Comparison of ENCODE assay signal across 10 mouse cellular contexts in the genomic region with DNA sequence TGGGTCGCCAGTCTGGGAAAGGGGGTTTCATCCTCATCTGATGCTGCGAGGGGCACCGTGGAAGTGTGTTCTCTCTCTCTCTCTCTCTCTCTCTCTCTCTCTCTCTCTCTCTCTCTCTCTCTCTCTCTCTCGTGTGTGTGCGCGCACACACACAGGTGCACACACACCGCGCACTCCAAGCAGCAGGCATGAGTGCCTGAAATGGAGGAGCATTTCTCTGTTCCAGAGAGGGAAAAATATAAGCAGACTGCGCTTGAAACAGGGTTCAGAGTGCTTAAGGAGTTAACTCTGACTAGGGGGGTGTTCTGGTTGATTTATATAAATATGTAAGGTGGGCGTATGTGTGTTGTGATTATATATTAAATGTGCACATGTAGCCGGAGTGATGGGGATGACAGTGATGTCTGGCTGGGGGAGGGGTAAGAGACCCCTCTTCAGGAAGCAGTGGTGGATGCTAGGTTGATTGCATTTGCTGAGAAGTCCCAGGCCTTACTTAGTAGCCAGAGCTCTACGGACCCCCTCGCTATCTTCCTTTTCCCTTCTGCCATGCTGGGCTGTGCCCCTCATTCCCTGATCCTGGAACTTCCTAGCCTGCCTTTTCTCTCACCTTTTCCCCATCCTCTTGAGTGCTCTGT. TPM values are rescaled to one million over a fixed set of nuclear protein-coding genes. Genes with fewer than 3 reads are reported as not detected.
DNase-seq lines count a peak whose midpoint lies in the region; ATAC-seq and TF ChIP-seq lines count a peak whose summit lies in the region.
"Had no signal": no experiment of that assay in that cellular context is flagged by ENCODE, and none has a peak within 500 bp of the region (broad histone marks: within the 10 kb centered on the region; RNA-seq: fewer than 3 reads in every experiment).

No protein-coding gene starts in this region.

- 0 out of 2 replicates have a peak overlapping the region, but pooled peaks have one; percentile 7 for H3K4me2 ChIP-seq in kidney, postnatal 0 days (ENCODE audit: low read length)
- H3K4me2 ChIP-seq in embryonic facial prominence, embryonic 15.5 days (replicated peaks): no peak overlapping the region
- H3K4me2 ChIP-seq in hindbrain, embryonic 14.5 days (replicated peaks): peak overlapping the region; percentile 43
- peak overlapping the region; percentile 59 for H3K4me2 ChIP-seq in neural tube, embryonic 12.5 days (replicated peaks)

- no peak for ATAC-seq in kidney, postnatal 0 days (replicated peaks; ENCODE audit: low FRiP score, low read depth)
- ATAC-seq in embryonic facial prominence, embryonic 15.5 days (ENCODE audit: insufficient number of reproducible peaks, low FRiP score, low TSS enrichment, low read depth): no peak
- ATAC-seq in hindbrain, embryonic 14.5 days (ENCODE audit: low FRiP score): no peak
- ATAC-seq in neural tube, embryonic 12.5 days (ENCODE audit: low FRiP score, low read depth): no peak

- no peak overlapping the region for H3K27ac ChIP-seq in kidney, postnatal 0 days
- H3K27ac ChIP-seq in embryonic facial prominence, embryonic 15.5 days (replicated peaks): no peak overlapping the region
- 0 out of 2 replicates have a peak overlapping the region, but pooled peaks have one; percentile 33 for H3K27ac ChIP-seq in hindbrain, embryonic 14.5 days
- no peak overlapping the region for H3K27ac ChIP-seq in neural tube, embryonic 12.5 days

- intact Hi-C loops in gastrocnemius, postnatal 14 days (cut with DNase I; ENCODE audit: low total_unique reads): no loop called here

- no peak overlapping the region for H3K9ac ChIP-seq in kidney, postnatal 0 days (ENCODE audit: low read depth, low read length)
- H3K9ac ChIP-seq in embryonic facial prominence, embryonic 15.5 days: no peak overlapping the region
- H3K9ac ChIP-seq in hindbrain, embryonic 14.5 days: peak overlapping the region; percentile 57
- H3K9ac ChIP-seq in neural tube, embryonic 12.5 days: peak overlapping the region; percentile 45

- TF ChIP-seq CTCF in kidney, postnatal 0 days (IDR thresholded peaks at IDR 0.05; ENCODE audit: low read depth): no peak

- 28% methylated on average over 13 of the region's 13 CpGs for WGBS in kidney, postnatal 0 days
- 21% methylated on average over 13 of the region's 13 CpGs for WGBS in embryonic facial prominence, embryonic 15.5 days
- 23% methylated on average over 12 of the region's 13 CpGs for WGBS in hindbrain, embryonic 14.5 days
- WGBS in neural tube, embryonic 12.5 days: 36% methylated on average over 13 of the region's 13 CpGs

- no peaks in the 10 kb centered on the region for H3K9me3 ChIP-seq in kidney, postnatal 0 days (replicated peaks; ENCODE audit: low read length)
- H3K9me3 ChIP-seq in embryonic facial prominence, embryonic 15.5 days (replicated peaks): no peaks in the 10 kb centered on the region
- no peaks in the 10 kb centered on the region for H3K9me3 ChIP-seq in hindbrain, embryonic 14.5 days (ENCODE audit: control insufficient read depth, low read length)
- H3K9me3 ChIP-seq in neural tube, embryonic 12.5 days: no peaks in the 10 kb centered on the region

- H3K36me3 ChIP-seq in kidney, postnatal 0 days (ENCODE audit: insufficient read depth, low read length): no peaks in the 10 kb centered on the region
- H3K36me3 ChIP-seq in embryonic facial prominence, embryonic 15.5 days: no peaks in the 10 kb centered on the region
- no peaks in the 10 kb centered on the region for H3K36me3 ChIP-seq in hindbrain, embryonic 14.5 days (replicated peaks; ENCODE audit: control insufficient read depth, insufficient read depth)
- no peaks in the 10 kb centered on the region for H3K36me3 ChIP-seq in neural tube, embryonic 12.5 days

- H3K4me3 ChIP-seq in kidney, postnatal 0 days (replicated peaks; ENCODE audit: low read depth, low read length): no peak overlapping the region; the same call in 1 of the 2 replicates
- peak overlapping the region; percentile 25 for H3K4me3 ChIP-seq in embryonic facial prominence, embryonic 15.5 days (replicated peaks)
- peak overlapping the region; percentile 35 for H3K4me3 ChIP-seq in hindbrain, embryonic 14.5 days (replicated peaks; ENCODE audit: low read length)
- H3K4me3 ChIP-seq in neural tube, embryonic 12.5 days: peak overlapping the region; percentile 34

- H3K4me1 ChIP-seq in kidney, postnatal 0 days (replicated peaks; ENCODE audit: insufficient read depth, low read length): no peaks in the 10 kb centered on the region
- peaks cover 9% of the 10 kb centered on the region; the same call in 1 of the 2 replicates for H3K4me1 ChIP-seq in embryonic facial prominence, embryonic 15.5 days
- H3K4me1 ChIP-seq in hindbrain, embryonic 14.5 days (replicated peaks; ENCODE audit: control insufficient read depth, insufficient read depth, low read length): peaks cover 9% of the 10 kb centered on the region; the same call in 1 of the 2 replicates
- H3K4me1 ChIP-seq in neural tube, embryonic 12.5 days: peaks cover 3% of the 10 kb centered on the region

- no peak for DNase-seq in kidney, postnatal 0 days (ENCODE audit: low spot score)
- DNase-seq in kidney, postnatal 4 days: no peak
- DNase-seq in hindbrain, embryonic 14.5 days (ENCODE audit: low spot score): no peak
- DNase-seq in gastrocnemius, postnatal 14 days: no peak
- DNase-seq in urinary bladder, postnatal 25 days (ENCODE audit: low spot score): no peak
- no peak for DNase-seq in urinary bladder, postnatal 4 days (ENCODE audit: low spot score in 2 of 2)
- DNase-seq: adrenal gland, adult 2 months had no signal

- H3K27me3 ChIP-seq in kidney, postnatal 0 days (ENCODE audit: insufficient read depth, low read length): no peaks in the 10 kb centered on the region
- H3K27me3 ChIP-seq in embryonic facial prominence, embryonic 15.5 days: peaks cover 23% of the 10 kb centered on the region
- H3K27me3 ChIP-seq in hindbrain, embryonic 14.5 days (ENCODE audit: control insufficient read depth, insufficient read depth, low read length): no peaks in the 10 kb centered on the region
- no peaks in the 10 kb centered on the region for H3K27me3 ChIP-seq in neural tube, embryonic 12.5 days (replicated peaks)

RNA-seq across cellular contexts. Expression of gene Gria1, which starts 1.2 kb away (rescaled TPM):
- polyA plus RNA-seq in kidney, postnatal 0 days (2015; fragmentation: Nextera tagmentation; extraction: Ambion mirVana): 1.2 and 2.0 TPM in 2 replicates
- 1.7 and 1.9 TPM in 2 replicates for polyA plus RNA-seq in embryonic facial prominence, embryonic 15.5 days (2015; fragmentation: Nextera tagmentation; extraction: Ambion mirVana)
- 39.7 and 40.4 TPM in 2 replicates for polyA plus RNA-seq in hindbrain, embryonic 14.5 days (2014; fragmentation: Nextera tagmentation; extraction: Ambion mirVana)
- 10.8 and 10.9 TPM in 2 replicates for polyA plus RNA-seq in neural tube, embryonic 12.5 days (2016; fragmentation: Nextera tagmentation; extraction: Ambion mirVana)
- under 1 TPM; 0.09 to 0.35 TPM for total RNA-seq in gastrocnemius, postnatal 14 days (2021)
- total RNA-seq: common myeloid progenitor, adult 5-6 weeks had no signal

Comparison
In these comparisons a context has a peak if more than half of its experiments do, and no peak if none do; other contexts are left out.
1. H3K9ac ChIP-seq: peak in hindbrain, embryonic 14.5 days (single experiment) and neural tube, embryonic 12.5 days (single experiment); none in kidney, postnatal 0 days (single experiment) and embryonic facial prominence, embryonic 15.5 days (single experiment).